Mouse (Mus musculus) hindbrain, embryonic 10.5 days (tissue): ENCODE measurements around the gene Txnrd1. TPM values are rescaled to one million over a fixed set of nuclear protein-coding genes. Genes with fewer than 3 reads are reported as not detected.
A peak's percentile ranks its signal among the peaks of the same experiment; 100 is the strongest.

ENCODE experiments used
- DNase-seq: peaks from one replicate; pipeline ENCODE4 v3.0.0-alpha.2; 2017; ENCODE audit warnings: low spot score
- H3K27ac ChIP-seq: fragments of 300-500 bp; sonication (generic); 2 replicates; pipeline ENCODE4 v1.5.1; 2016; ENCODE audit warnings: mild to moderate bottlenecking, moderate library complexity
- H3K27me3 ChIP-seq: fragments of 300-500 bp; sonication (generic); 2 replicates; pipeline ENCODE4 v1.6.1; 2016; ENCODE audit warnings: mild to moderate bottlenecking; ENCODE audit not compliant: poor library complexity, insufficient read depth, severe bottlenecking
- H3K36me3 ChIP-seq: fragments of 300-500 bp; sonication (generic); 2 replicates; pipeline ENCODE4 v1.6.1; 2016; ENCODE audit warnings: mild to moderate bottlenecking, moderate library complexity
- H3K4me1 ChIP-seq: fragments of 300-500 bp; sonication (generic); replicated peaks from 2 replicates; pipeline ENCODE4 v1.6.1; 2016; ENCODE audit warnings: mild to moderate bottlenecking
- H3K4me3 ChIP-seq: fragments of 300-500 bp; sonication (generic); 2 replicates; pipeline ENCODE4 v1.5.1; 2016; ENCODE audit warnings: mild to moderate bottlenecking, moderate library complexity
- H3K9me3 ChIP-seq: fragments of 300-500 bp; sonication (generic); 2 replicates; pipeline ENCODE4 v1.6.1; 2016; ENCODE audit warnings: mild to moderate bottlenecking, moderate library complexity
- WGBS: fragments of 180-500 bp; shearing (Covaris S2); methylation state at CpG from one replicate; pipeline ENCODE4 v1.1.7; 2016; 5-methylcytosine and 5-hydroxymethylcytosine counted together
- polyA plus RNA-seq: library from polyadenylated mRNA; unstranded; fragments of >200 nt; fragmentation: Nextera tagmentation; extraction: Ambion mirVana; gene quantifications from 2 replicates; pipeline ENCODE4 v1.2.1, GENCODE M21; 2016

Gene Txnrd1
- polyA plus RNA-seq, 1 experiment from 2014 or later, result 164 TPM

DNA sequence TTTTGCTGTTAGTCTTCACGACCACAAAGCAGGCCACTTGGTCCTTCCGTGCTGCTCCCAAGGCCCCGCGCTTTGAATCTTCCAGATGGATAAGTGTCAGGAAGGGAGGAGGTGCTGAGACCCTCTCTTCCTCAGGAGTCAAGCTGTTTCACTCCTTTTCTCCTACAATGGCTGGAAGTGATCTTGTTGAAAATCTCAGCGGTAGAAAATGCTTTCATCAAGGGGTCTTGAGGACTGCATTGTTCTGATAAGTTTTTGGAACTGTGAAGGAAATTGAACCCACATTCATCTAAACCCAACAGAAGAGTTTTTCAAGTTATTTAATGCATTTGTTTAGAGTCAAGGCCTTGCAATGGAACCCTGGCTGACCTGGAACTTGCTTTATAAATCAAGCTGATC, 10.0 kb upstream of the Txnrd1 start:
- H3K36me3 ChIP-seq, result no peaks in the 10 kb centered on the region
- H3K9me3 ChIP-seq, result no peaks in the 10 kb centered on the region
- H3K4me1 ChIP-seq, result no peaks in the 10 kb centered on the region
- 78% methylated on average over 5 of the region's 5 CpGs for WGBS
- DNase-seq, result no peak
- H3K27me3 ChIP-seq, result no peaks in the 10 kb centered on the region
- H3K4me3 ChIP-seq, result no peak overlapping the region
- H3K27ac ChIP-seq, result no peak overlapping the region

DNA sequence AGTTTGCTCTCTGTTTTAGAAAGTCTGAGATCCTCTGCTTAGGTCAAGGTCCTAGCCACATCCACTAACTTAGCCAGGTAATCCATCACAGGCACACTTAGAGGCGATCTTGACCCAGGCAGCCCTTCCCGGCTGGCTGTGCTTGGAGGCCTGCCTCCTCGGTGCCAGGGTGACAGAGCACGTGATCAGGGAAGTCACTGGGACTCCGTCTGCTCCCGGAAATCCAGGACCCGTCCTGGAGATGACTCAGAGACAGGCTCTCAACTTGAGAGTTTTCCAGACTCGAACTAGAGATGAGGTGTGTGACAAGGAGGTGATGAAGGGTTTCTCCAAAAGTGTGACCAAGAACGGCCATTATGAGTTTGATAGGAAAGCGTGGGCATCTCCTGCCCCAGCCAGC, 9.2 kb upstream of the Txnrd1 start:
- no peaks in the 10 kb centered on the region for H3K4me1 ChIP-seq
- no peak for DNase-seq
- WGBS, result 72% methylated on average over 10 of the region's 10 CpGs

DNA sequence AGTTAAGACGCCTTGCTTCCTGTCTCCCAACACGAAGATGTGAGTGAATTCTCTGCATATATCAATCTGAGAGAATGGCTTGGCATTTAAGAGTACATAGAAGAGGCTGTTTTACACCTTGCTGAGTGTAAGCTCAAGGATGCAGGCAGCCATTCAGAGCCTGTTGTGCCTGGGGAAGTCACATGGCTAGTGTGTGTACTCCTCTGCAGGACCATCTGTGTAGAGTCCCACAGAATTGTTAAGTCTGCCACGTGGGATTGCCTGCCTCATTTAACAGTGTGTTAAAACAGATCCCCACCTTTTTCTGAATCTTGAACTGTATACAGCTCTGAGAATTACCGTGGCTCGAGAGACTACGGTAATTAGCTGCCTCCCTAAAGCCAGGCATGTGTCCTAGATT, 7.2 kb upstream of the Txnrd1 start:
- DNase-seq, result no peak

More for the DNA sequence above, 9.2 kb upstream of the Txnrd1 start:
- no peaks in the 10 kb centered on the region for H3K36me3 ChIP-seq
- no peaks in the 10 kb centered on the region for H3K9me3 ChIP-seq
- H3K27me3 ChIP-seq, result no peaks in the 10 kb centered on the region
- H3K4me3 ChIP-seq, result no peak overlapping the region
- no peak overlapping the region for H3K27ac ChIP-seq

DNA sequence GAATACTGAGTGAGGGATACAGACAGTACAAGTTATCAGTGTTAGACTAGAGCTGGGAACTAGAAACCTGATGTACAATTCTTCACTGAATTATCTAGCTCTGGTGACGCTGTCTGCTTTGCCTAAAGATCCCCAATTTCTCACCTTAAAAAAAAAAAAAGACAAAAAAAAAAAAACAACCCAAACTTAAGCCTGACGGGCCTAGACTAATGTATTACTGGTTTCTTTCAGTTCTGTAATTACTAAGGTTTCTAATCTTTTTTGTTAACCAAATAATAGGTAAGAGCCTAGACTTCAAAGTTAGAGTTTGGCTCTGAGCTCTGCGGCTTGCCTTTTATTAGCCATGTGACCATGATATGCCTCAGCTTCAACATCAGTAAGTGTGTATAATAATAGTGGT, 2.1 kb downstream of the Txnrd1 start:
- DNase-seq, result no peak
- Histone ChIP-seq H3K27me3 (no peaks in the 10 kb centered on the region; the same call in 1 of the 2 replicates), H3K9me3 (no peaks in the 10 kb centered on the region), H3K36me3 (no peaks in the 10 kb centered on the region), H3K4me1 (0 out of 2 replicates have a peak, but pooled peaks cover 4% of the 10 kb centered on the region), H3K4me3 (no peak overlapping the region), H3K27ac (no peak overlapping the region)
- WGBS, result 90% methylated on average over 3 of the region's 3 CpGs

More for the DNA sequence above, 7.2 kb upstream of the Txnrd1 start:
- Histone ChIP-seq H3K9me3 (no peaks in the 10 kb centered on the region), H3K4me1 (no peaks in the 10 kb centered on the region), H3K27me3 (no peaks in the 10 kb centered on the region), H3K27ac (no peak overlapping the region), H3K36me3 (no peaks in the 10 kb centered on the region), H3K4me3 (no peak overlapping the region)
- WGBS, result 66% methylated on average over 6 of the region's 6 CpGs

DNA sequence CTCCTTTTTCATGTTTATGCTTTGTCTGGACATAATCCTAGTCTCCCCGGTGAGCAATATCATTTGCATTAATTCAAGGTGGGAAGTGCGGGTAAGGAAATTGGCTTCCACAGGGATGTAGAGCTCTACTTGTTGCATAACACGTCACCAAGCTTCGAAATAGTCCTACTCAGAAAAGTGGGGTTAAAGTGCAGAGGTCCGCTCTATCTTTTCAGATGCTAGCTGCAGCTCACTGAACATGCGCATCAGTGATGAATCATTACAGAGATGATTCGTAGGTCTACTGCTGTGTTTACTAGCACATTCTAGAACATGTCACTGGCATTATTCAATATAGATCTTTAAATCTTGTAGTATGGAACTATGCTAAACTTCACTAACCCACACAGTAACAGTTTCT, 4.6 kb downstream of the Txnrd1 start:
- DNase-seq, result no peak
- WGBS, result 89% methylated on average over 7 of the region's 7 CpGs
- H3K4me1 ChIP-seq, result 0 out of 2 replicates have a peak, but pooled peaks cover 4% of the 10 kb centered on the region

DNA sequence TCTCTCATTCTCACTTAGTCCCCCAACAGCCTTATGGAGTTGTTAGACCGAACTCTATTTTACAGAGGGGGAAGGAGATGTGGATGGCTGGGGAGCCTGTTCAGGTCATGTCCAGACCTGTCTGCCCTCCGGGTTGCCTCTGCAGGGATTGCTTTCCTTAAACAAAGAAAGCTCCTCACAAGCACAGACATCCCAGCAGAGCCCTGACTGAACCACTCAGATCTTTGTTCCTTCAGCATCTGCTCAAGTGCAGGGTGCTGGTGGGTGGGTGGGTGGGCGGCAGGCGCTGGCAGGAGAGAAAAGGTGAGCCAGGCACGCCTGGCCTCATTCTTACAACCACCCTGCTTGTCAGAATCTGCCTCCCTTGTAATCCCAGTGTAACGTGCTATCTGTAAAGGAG, 10.3 kb downstream of the Txnrd1 start:
- DNase-seq, result no peak
- H3K4me3 ChIP-seq, result no peak overlapping the region
- no peak overlapping the region for H3K27ac ChIP-seq
- H3K36me3 ChIP-seq, result no peaks in the 10 kb centered on the region
- no peaks in the 10 kb centered on the region for H3K27me3 ChIP-seq
- WGBS, result 62% methylated on average over 6 of the region's 6 CpGs
- H3K9me3 ChIP-seq, result no peaks in the 10 kb centered on the region
- no peaks in the 10 kb centered on the region for H3K4me1 ChIP-seq

More for the DNA sequence above, 4.6 kb downstream of the Txnrd1 start:
- no peaks in the 10 kb centered on the region for H3K36me3 ChIP-seq
- H3K9me3 ChIP-seq, result no peaks in the 10 kb centered on the region
- no peak overlapping the region for H3K27ac ChIP-seq
- H3K4me3 ChIP-seq, result no peak overlapping the region
- H3K27me3 ChIP-seq, result no peaks in the 10 kb centered on the region; the same call in 1 of the 2 replicates

DNA sequence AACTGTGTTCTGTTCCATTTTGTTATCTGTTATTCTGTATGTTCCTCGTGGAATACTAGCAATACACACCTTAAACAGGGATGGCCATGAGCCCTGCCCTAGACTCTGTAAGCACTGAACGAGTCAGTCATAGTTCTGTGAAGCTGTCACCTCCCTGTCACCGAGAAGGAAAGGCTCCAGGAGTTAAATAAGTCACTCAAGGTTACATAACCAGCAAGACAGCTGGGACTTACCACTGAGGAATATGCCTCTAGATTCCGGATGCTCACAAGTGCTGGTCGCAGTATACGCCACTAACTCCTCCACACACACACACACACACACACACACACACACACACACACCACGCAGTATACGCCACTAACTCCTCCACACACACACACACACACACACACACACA, 11.0 kb downstream of the Txnrd1 start:
- WGBS, result 88% methylated on average over 8 of the region's 8 CpGs

DNA sequence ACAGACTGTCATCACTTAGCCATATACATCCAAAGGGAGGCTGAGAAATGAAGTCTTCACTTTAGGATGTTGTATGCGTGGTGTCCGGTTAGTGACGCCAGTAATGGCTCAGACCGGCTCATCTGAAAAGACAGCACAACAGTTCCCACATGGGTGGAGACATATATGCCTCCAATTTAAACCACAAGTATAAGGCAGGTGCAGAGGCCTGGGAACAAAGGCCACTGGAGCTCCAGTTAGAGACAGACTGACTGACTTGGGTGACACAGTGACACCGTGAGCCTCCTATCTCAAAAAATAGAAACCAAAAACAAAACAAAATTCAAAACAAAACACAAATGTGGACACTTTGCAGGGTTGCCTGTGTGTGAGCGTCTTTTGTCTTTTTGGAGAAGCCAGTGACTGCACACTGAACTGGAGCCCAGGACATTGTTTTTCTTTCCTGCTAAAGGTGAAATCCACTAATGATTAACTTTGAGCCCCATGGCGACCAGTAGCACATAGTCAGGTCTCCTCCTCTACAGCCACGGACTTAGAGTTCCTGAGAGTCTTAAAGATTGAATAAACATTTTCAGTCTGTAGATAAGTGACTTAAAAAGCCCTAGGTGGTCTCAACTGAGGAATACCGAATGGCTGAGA, 14.2 kb downstream of the Txnrd1 start:
- H3K4me3 ChIP-seq, result no peak overlapping the region
- H3K27ac ChIP-seq, result no peak overlapping the region
- peaks cover 8% of the 10 kb centered on the region for H3K4me1 ChIP-seq
- no peaks in the 10 kb centered on the region for H3K27me3 ChIP-seq
- no peak for DNase-seq
- 82% methylated on average over 9 of the region's 9 CpGs for WGBS
- H3K9me3 ChIP-seq, result no peaks in the 10 kb centered on the region
- no peaks in the 10 kb centered on the region for H3K36me3 ChIP-seq

More for the DNA sequence above, 11.0 kb downstream of the Txnrd1 start:
- no peaks in the 10 kb centered on the region for H3K36me3 ChIP-seq
- peaks cover under 1% of the 10 kb centered on the region for H3K4me1 ChIP-seq
- no peaks in the 10 kb centered on the region for H3K9me3 ChIP-seq
- no peak for DNase-seq
- H3K27me3 ChIP-seq, result no peaks in the 10 kb centered on the region
- no peak overlapping the region for H3K4me3 ChIP-seq
- no peak overlapping the region for H3K27ac ChIP-seq

DNA sequence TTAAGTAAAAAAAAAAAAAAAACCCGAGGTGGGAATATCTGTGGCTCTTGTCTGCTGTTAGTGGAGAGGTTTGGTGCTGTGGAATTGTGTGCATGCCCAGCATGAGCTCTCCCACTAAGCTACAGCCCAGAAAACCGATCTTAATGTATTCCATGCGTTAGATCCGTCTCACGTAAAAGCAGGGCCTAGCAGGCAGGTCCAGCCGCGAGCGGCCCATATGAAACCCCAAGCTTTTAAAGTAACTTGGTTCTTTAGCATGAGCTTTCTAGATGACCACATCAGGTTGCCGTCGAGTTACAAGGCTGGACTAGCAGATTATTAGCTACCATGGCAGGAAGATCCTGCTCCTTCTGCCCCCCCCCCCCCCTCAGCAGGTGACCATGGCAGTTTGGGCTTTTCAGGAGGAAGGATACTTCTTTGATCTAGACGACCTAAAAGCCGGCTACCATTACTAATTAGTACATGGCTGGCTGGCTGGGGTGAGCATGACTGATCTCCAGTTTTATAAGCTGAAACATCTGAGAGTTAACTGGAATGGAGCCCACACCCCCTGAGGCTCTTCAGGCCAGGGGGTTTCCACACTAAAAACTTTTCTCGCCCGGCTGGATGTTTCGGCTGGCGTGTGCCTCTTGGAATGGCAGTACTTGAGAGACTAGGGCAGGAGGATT, 16.1 kb downstream of the Txnrd1 start:
- WGBS, result 53% methylated on average over 16 of the region's 16 CpGs
- DNase-seq, result no peak
- Histone ChIP-seq H3K4me3 (no peak overlapping the region), H3K27ac (no peak overlapping the region), H3K27me3 (no peaks in the 10 kb centered on the region), H3K4me1 (peaks cover 8% of the 10 kb centered on the region), H3K36me3 (no peaks in the 10 kb centered on the region), H3K9me3 (no peaks in the 10 kb centered on the region)

DNA sequence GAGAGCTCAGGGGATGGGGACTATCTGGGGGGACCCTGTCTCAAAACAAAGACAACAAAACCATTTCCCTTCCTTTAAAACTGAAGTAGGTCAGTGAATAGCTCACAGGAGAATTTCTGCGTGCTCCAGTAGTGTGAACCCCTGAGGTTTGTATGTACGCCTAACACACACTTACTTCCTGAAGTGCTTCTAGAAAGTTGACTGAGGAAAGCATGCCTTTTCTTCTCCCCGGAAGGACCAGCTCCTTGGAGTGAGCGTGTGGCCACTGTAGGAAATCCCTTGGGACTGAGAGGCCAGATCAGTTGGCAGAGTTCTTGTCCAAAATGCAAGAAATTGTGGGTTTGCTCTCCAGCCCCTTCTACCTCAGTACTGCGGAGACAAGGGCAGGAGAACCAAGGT, 16.6 kb downstream of the Txnrd1 start:
- DNase-seq, result no peak
- WGBS, result 85% methylated on average over 5 of the region's 5 CpGs

DNA sequence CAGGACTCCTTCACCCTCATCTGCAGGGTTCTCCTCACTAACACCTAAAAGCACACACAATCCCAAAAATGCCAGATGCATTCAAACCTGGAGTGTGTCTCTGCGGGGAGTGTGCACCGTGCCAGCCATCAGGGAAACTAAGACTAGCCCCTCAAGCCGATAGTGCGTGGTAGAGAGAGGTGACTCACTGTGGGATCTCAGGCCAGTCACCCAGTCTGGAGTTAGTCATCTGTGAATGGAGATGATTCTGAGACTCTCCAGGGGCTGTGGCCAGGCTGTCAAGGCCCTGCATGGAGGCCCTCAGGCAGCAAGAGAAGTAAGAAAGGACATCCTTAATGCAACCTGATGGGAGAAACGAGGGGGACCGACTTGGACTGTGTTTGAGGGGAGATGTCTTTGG, 18.0 kb downstream of the Txnrd1 start:
- 87% methylated on average over 6 of the region's 6 CpGs for WGBS

More for the DNA sequence above, 16.6 kb downstream of the Txnrd1 start:
- no peak overlapping the region for H3K27ac ChIP-seq
- H3K36me3 ChIP-seq, result no peaks in the 10 kb centered on the region
- peaks cover 8% of the 10 kb centered on the region for H3K4me1 ChIP-seq
- no peaks in the 10 kb centered on the region for H3K9me3 ChIP-seq
- H3K4me3 ChIP-seq, result no peak overlapping the region
- no peaks in the 10 kb centered on the region for H3K27me3 ChIP-seq

DNA sequence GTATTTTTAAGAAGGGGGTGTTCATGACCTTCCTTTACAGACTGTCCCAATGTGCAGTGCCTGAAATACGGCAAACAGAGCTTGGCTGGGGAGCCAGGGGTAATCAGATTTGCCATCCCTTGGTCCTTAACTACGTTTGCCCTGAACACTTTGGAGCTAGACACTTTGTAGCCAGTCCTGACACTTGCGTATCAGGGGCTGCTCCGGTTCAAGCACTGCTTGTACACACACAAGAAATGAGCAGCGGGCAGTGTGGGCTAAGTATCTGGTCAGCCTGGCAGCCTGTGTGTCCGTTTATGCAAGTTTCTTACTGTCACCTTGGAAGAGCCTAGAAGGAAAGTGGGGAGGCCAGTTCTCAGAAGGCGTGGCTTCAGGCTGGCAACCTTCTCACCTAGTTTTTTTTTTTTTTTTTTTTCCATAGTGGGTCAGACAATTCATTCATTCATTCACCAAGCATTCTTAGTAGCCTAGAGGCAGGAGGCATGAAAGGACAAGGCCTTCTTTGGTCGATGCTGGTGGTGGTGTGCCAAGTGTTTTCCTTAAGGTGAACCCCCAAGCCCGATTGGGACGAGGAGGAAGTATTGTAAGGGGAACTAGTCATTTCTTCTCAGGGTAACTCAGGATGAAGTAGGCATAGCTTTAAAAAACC, 24.4 kb downstream of the Txnrd1 start:
- peaks cover 40% of the 10 kb centered on the region for H3K4me1 ChIP-seq
- DNase-seq, result peak; percentile 6
- H3K4me3 ChIP-seq, result peak overlapping the region; percentile 87
- no peaks in the 10 kb centered on the region for H3K27me3 ChIP-seq
- H3K9me3 ChIP-seq, result no peaks in the 10 kb centered on the region
- peaks cover 13% of the 10 kb centered on the region for H3K36me3 ChIP-seq
- WGBS, result 55% methylated on average over 10 of the region's 10 CpGs
- peak overlapping the region; percentile 98 for H3K27ac ChIP-seq

More for the DNA sequence above, 18.0 kb downstream of the Txnrd1 start:
- H3K4me1 ChIP-seq, result peaks cover 19% of the 10 kb centered on the region
- no peak for DNase-seq
- no peaks in the 10 kb centered on the region for H3K36me3 ChIP-seq
- no peak overlapping the region for H3K4me3 ChIP-seq
- no peaks in the 10 kb centered on the region for H3K27me3 ChIP-seq
- no peak overlapping the region for H3K27ac ChIP-seq
- no peaks in the 10 kb centered on the region for H3K9me3 ChIP-seq
